22 mouse cellular contexts compared by ENCODE assay signal in the genomic region with DNA sequence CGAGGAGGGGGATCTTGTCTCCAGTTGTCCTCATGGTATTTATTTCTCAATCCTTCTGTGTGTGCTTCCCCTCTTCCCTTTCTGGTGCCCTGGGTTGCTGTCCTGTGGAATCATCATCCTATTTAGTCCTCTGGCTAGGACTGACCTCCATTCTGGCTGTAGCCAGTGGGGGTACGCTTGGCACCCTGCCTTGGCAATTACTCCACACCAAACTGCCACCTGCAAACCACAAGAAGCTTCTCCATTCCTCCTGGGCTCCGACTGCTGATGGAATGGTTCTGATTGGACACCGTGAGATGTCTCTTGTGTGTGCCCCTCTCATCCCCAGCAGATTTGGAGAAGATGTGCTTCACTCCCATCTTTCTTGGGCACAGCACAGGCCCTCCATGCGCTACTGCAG.
DNase-seq lines count a peak whose midpoint lies in the region; ATAC-seq lines count a peak whose summit lies in the region.
"Had no signal": no experiment of that assay in that cellular context is flagged by ENCODE, and none has a peak within 500 bp of the region (broad histone marks: within the 10 kb centered on the region; RNA-seq: fewer than 3 reads in every experiment).

No protein-coding gene starts in this region.

- WGBS in hindbrain, embryonic 10.5 days, result 84% methylated on average over 5 of the region's 5 CpGs
- WGBS in hindbrain, embryonic 14.5 days, result 81% methylated on average over 5 of the region's 5 CpGs

- no peaks in the 10 kb centered on the region for H3K36me3 ChIP-seq in hindbrain, embryonic 10.5 days
- no peaks in the 10 kb centered on the region for H3K36me3 ChIP-seq in hindbrain, embryonic 14.5 days (replicated peaks; ENCODE audit: control insufficient read depth, insufficient read depth)
- H3K36me3 ChIP-seq: liver, embryonic 13.5 days; midbrain, embryonic 13.5 days; neural tube, embryonic 12.5 days; stomach, embryonic 15.5 days had no signal

- no peak overlapping the region for H3K4me3 ChIP-seq in hindbrain, embryonic 10.5 days
- no peak overlapping the region for H3K4me3 ChIP-seq in hindbrain, embryonic 14.5 days (replicated peaks; ENCODE audit: low read length)
- H3K4me3 ChIP-seq: forebrain, embryonic 13.5 days; gastrocnemius, adult 2 months; liver, embryonic 13.5 days; midbrain, embryonic 13.5 days; neural tube, embryonic 12.5 days; stomach, embryonic 15.5 days had no signal

- DNase-seq in hindbrain, embryonic 10.5 days (ENCODE audit: low spot score), result no peak
- DNase-seq in hindbrain, embryonic 14.5 days (ENCODE audit: low spot score), result no peak
- peak; percentile 11 for DNase-seq in retina, postnatal 1 day
- no peak for DNase-seq in retina, embryonic 14.5 days (ENCODE audit: low spot score)
- DNase-seq in cerebellum, adult 9-11 months, result peak; percentile 85
- DNase-seq in Muller cell, postnatal 12 days (ENCODE audit: inconsistent ontology term), result no peak
- DNase-seq in heart, postnatal 14 days, result no peak
- DNase-seq in frontal cortex, adult 2 months (ENCODE audit: extremely low spot score in 1 of 2, low spot score in 1 of 2), result no peak
- DNase-seq: adrenal gland, postnatal 25 days; gastrocnemius, adult 2 months; heart, postnatal 36 days; kidney, adult 2 months; liver, embryonic 13.5 days; lung, embryonic 14.5 days; thymus, adult 18-20 months; thymus, postnatal 36 days had no signal

- ATAC-seq in hindbrain, embryonic 14.5 days (ENCODE audit: low FRiP score), result no peak
- ATAC-seq: forebrain, embryonic 13.5 days; inflammation-experienced regulatory T-cells, adult 6 months; midbrain, embryonic 13.5 days had no signal

- H3K27me3 ChIP-seq in hindbrain, embryonic 10.5 days (ENCODE audit: insufficient read depth, poor library complexity, severe bottlenecking), result no peaks in the 10 kb centered on the region
- no peaks in the 10 kb centered on the region for H3K27me3 ChIP-seq in hindbrain, embryonic 14.5 days (ENCODE audit: control insufficient read depth, insufficient read depth, low read length)
- H3K27me3 ChIP-seq: forebrain, embryonic 13.5 days; liver, embryonic 13.5 days; midbrain, embryonic 13.5 days; neural tube, embryonic 12.5 days; stomach, embryonic 15.5 days had no signal

- no peak overlapping the region for H3K4me2 ChIP-seq in hindbrain, embryonic 14.5 days (replicated peaks)
- H3K4me2 ChIP-seq: forebrain, embryonic 13.5 days; liver, embryonic 13.5 days; lung, embryonic 14.5 days; midbrain, embryonic 13.5 days; neural tube, embryonic 12.5 days; stomach, embryonic 15.5 days had no signal

- no peak overlapping the region for H3K9ac ChIP-seq in hindbrain, embryonic 14.5 days
- H3K9ac ChIP-seq: forebrain, embryonic 13.5 days; liver, embryonic 13.5 days; lung, embryonic 14.5 days; midbrain, embryonic 13.5 days; neural tube, embryonic 12.5 days; stomach, embryonic 15.5 days had no signal

- H3K4me1 ChIP-seq in hindbrain, embryonic 10.5 days (replicated peaks), result peaks cover 16% of the 10 kb centered on the region
- H3K4me1 ChIP-seq in hindbrain, embryonic 14.5 days (replicated peaks; ENCODE audit: control insufficient read depth, insufficient read depth, low read length), result no peaks in the 10 kb centered on the region; the same call in 1 of the 2 replicates
- H3K4me1 ChIP-seq: liver, embryonic 13.5 days; midbrain, embryonic 13.5 days; stomach, embryonic 15.5 days had no signal

- H3K9me3 ChIP-seq in hindbrain, embryonic 10.5 days, result no peaks in the 10 kb centered on the region
- no peaks in the 10 kb centered on the region for H3K9me3 ChIP-seq in hindbrain, embryonic 14.5 days (ENCODE audit: control insufficient read depth, low read length)
- H3K9me3 ChIP-seq: forebrain, embryonic 13.5 days; liver, embryonic 13.5 days; midbrain, embryonic 13.5 days; neural tube, embryonic 12.5 days; stomach, embryonic 15.5 days had no signal

- intact Hi-C loops in heart, postnatal 14 days (cut with DNase I), result no loop called here

- H3K27ac ChIP-seq in hindbrain, embryonic 10.5 days, result 0 out of 2 replicates have a peak overlapping the region, but pooled peaks have one; percentile 13
- H3K27ac ChIP-seq in hindbrain, embryonic 14.5 days, result no peak overlapping the region
- H3K27ac ChIP-seq: forebrain, embryonic 13.5 days; gastrocnemius, adult 2 months; kidney, postnatal 0 days; liver, embryonic 13.5 days; midbrain, embryonic 13.5 days; neural tube, embryonic 12.5 days; stomach, embryonic 15.5 days had no signal

Comparison
In these comparisons a context has a peak if more than half of its experiments do, and no peak if none do; other contexts are left out.
1. DNase-seq: peak in retina, postnatal 1 day (single experiment) and cerebellum, adult 9-11 months (single experiment); none in hindbrain, embryonic 10.5 days (single experiment), hindbrain, embryonic 14.5 days (single experiment), retina, embryonic 14.5 days (single experiment), Muller cell, postnatal 12 days (single experiment), heart, postnatal 14 days (0 of 2) and frontal cortex, adult 2 months (0 of 2).